Mouse (Mus musculus) monocyte, adult 2 months (primary cell): ENCODE data around the gene Cadm4.
A peak's percentile ranks its signal among the peaks of the same experiment; 100 is the strongest.

Experiments
- DNase-seq, 2 experiments: peaks; one replicate each; pipeline ENCODE4 v3.0.0; 2022; ENCODE audit warnings: low spot score in 2 of 2, low read depth in 1 of 2

The Cadm4 gene

GRCm38 (mm10) chr7:24530062-24530931, 48.5 kb downstream of the Cadm4 start, which contains the start of gene Irgq:
Irgq (plus strand) TSS chr7:24530689.
- peak; percentile 93 to 96 for DNase-seq

DNA sequence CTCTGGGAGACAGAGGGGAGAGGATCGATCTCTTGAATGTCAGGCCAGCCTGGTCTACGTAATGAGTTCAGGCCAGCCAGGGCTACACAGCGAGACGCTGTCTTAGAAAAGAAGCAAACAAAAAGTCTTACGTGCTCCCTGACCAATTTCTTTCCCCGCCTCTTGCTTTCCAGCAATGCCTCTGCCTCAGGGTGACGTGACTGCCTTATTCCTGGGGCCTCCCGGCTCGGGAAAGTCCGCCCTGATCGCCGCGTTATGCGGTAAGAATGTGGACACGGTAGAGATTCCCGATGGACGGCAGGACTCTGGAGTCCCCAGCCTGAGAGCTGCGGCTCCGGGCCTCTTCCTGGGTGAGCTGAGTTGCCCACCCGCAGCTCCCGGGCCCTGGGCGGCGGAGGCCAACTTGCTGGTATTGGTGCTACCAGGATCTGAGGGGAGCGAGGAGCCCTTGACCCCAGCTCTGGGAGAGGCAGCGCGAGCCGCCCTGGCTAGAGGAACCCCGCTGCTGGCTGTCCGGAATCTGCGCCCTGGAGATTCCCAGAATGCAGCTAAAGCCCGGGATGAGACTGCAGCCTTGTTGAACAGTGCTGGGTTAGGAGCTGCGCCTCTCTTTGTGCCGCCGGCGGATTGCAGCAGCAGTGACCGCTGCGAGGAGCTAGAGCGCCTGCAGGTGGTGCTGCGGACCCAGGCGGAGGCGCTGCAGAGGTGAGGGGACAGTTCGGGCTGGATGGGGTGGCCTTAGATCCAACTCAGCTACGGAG, 49.6 kb downstream of the Cadm4 start:
- peak in 1 of 2 experiments; percentile 30 for DNase-seq

GRCm38 (mm10) chr7:24533031-24533571, 51.3 kb downstream of the Cadm4 start:
- DNase-seq: no peak

DNA sequence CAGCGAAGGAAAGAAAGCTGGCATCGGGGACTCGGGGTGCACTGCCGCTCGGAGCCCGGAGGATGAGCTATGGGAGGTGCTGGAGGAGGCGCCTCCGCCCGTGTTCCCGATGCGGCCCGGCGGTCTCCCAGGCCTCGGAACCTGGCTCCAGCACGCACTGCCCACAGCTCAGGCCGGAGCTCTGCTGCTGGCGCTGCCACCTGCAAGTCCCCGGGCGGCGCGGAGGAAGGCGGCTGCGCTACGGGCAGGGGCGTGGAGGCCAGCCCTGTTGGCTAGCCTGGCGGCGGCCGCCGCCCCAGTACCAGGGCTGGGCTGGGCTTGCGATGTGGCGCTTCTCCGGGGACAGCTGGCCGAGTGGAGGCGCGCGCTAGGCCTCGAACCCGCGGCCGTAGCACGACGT, 52.0 kb downstream of the Cadm4 start:
- no peak for DNase-seq

GRCm38 (mm10) chr7:24534301-24534700, 52.5 kb downstream of the Cadm4 start:
- DNase-seq: no peak

DNA sequence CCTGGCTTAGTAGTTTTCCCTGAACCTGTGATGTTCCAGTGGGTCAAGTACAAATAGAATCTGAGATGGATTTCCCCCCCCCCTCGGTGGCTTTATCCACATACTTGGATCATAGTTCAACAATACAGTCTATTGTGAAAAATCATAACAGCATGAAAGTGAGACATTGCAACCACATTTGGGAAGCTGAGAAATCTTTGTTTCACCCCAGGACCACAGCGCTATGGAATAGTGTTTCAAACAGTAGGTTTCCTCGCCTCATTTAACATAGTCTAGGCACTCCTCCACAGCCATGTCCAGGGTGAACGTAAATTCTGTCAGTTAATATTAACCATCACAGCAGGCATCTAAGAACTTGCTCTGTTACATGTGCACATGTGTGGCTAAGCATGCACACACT, 55.3 kb downstream of the Cadm4 start:
- DNase-seq: no peak

- DNase-seq: no peak
These were observed 55.8 kb downstream of the Cadm4 start for GRCm38 (mm10) chr7:24537591-24537990.

- DNase-seq: no peak
These were observed 56.3 kb downstream of the Cadm4 start for GRCm38 (mm10) chr7:24538154-24538553.

DNA sequence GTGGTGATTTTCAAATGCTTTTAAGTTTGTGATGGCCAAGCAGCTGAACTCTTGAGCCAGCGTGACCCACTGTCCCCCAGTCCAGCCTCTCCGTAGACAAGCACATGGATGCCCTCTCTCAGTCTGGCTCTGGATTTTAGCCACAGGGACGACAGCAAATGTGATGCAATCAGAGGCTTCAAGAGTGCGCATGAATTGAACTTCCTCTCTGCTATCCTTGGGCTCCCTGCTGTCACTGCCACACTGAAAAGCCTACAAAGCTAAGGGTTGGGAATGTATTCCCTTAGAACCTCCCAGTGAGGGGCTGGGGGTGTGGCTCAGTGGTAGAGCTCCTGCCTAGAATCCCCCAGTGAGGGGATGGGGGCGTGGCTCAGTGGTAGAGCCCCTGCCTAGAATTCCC, 56.9 kb downstream of the Cadm4 start:
- no peak for DNase-seq

- no peak for DNase-seq
These were observed 57.9 kb downstream of the Cadm4 start for GRCm38 (mm10) chr7:24539686-24540085.

- no peak for DNase-seq
These were observed 62.7 kb downstream of the Cadm4 start for GRCm38 (mm10) chr7:24544506-24544905.

- DNase-seq: no peak
These were observed 64.3 kb downstream of the Cadm4 start, which contains the start of the genes Pinlyp and Xrcc1 for GRCm38 (mm10) chr7:24546068-24546614. Pinlyp (minus strand) TSS chr7:24546118. Xrcc1 (plus strand) TSS chr7:24546289.

- DNase-seq: peak; percentile 96 to 97
These were observed 65.0 kb downstream of the Cadm4 start for GRCm38 (mm10) chr7:24546634-24547389.

- DNase-seq: no peak
These were observed 65.8 kb downstream of the Cadm4 start for GRCm38 (mm10) chr7:24547534-24548036.

- no peak for DNase-seq
These were observed 70.3 kb downstream of the Cadm4 start for GRCm38 (mm10) chr7:24551985-24552759.
